Comparison of ENCODE assay signal across 27 mouse cellular contexts in the genomic region with DNA sequence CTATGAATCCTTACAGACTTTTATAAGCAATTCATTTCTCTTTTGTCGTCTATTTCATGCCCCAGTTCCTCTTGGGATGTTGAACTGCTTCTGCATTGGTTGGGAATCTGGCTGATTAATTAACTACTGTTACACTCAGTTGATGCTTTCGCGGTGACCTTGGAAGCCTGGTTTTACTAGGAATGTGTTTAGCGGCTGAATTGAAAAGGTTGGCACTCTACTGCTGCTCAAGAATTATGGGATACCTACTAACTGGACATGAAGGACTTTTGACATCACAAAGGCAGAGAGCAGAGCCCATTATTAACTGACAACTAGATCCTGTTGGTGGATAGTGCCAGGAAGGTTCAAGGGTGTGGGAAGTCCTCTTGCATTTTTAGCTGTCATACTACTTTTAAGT.
A peak's percentile ranks its signal among the peaks of the same experiment; 100 is the strongest.
DNase-seq lines count a peak whose midpoint lies in the region; ATAC-seq and TF ChIP-seq lines count a peak whose summit lies in the region.
"Had no signal": no experiment of that assay in that cellular context is flagged by ENCODE, and none has a peak within 500 bp of the region (broad histone marks: within the 10 kb centered on the region; RNA-seq: fewer than 3 reads in every experiment).

No protein-coding gene starts in this region.

- no peaks in the 10 kb centered on the region for H3K4me1 ChIP-seq in midbrain, postnatal 0 days (ENCODE audit: insufficient read depth, low read length)
- H3K4me1 ChIP-seq in midbrain, embryonic 10.5 days, result no peaks in the 10 kb centered on the region
- H3K4me1 ChIP-seq: embryonic facial prominence, embryonic 10.5 days; embryonic facial prominence, embryonic 12.5 days; forebrain, embryonic 10.5 days; forebrain, embryonic 12.5 days had no signal

- H3K9me3 ChIP-seq in midbrain, postnatal 0 days (ENCODE audit: low read length), result no peaks in the 10 kb centered on the region
- no peaks in the 10 kb centered on the region for H3K9me3 ChIP-seq in midbrain, embryonic 10.5 days (replicated peaks)
- H3K9me3 ChIP-seq: embryonic facial prominence, embryonic 10.5 days; embryonic facial prominence, embryonic 12.5 days; forebrain, embryonic 10.5 days; forebrain, embryonic 12.5 days; G1E had no signal

- H3K36me3 ChIP-seq in midbrain, postnatal 0 days (ENCODE audit: insufficient read depth, low read length), result no peaks in the 10 kb centered on the region
- H3K36me3 ChIP-seq in midbrain, embryonic 10.5 days, result no peaks in the 10 kb centered on the region
- H3K36me3 ChIP-seq: embryonic facial prominence, embryonic 10.5 days; embryonic facial prominence, embryonic 12.5 days; forebrain, embryonic 10.5 days; forebrain, embryonic 12.5 days; G1E had no signal

- no peak overlapping the region for H3K4me2 ChIP-seq in midbrain, postnatal 0 days (ENCODE audit: low read depth, low read length, poor library complexity, severe bottlenecking)
- H3K4me2 ChIP-seq: embryonic facial prominence, embryonic 12.5 days; forebrain, embryonic 12.5 days had no signal

- WGBS in midbrain, postnatal 0 days, result 87% methylated on average over 4 of the region's 4 CpGs
- 95% methylated on average over 4 of the region's 4 CpGs for WGBS in midbrain, embryonic 10.5 days

- TF ChIP-seq CTCF in midbrain, postnatal 0 days (IDR thresholded peaks at IDR 0.05), result no peak

- DNase-seq in kidney, adult 11 months, result peak; percentile 2
- no peak for DNase-seq in kidney, adult 9 months
- DNase-seq in midbrain, postnatal 0 days (ENCODE audit: low spot score), result peak; percentile 5
- DNase-seq in midbrain, embryonic 10.5 days (ENCODE audit: low spot score), result no peak
- DNase-seq in retina, embryonic 14.5 days (ENCODE audit: low spot score), result peak; percentile 22
- DNase-seq in urinary bladder, adult 18-20 months (ENCODE audit: low spot score in 2 of 2), result no peak
- no peak for DNase-seq in lung, adult 18-20 months
- DNase-seq: adrenal gland, adult 8-10 months; adrenal gland, postnatal 14 days; adrenal gland, postnatal 36 days; B cell, adult 2 months; cerebellum, adult 11-12 months; cerebellum, adult 2 months; cerebellum, adult 9-10 months; cerebellum, postnatal 10 days; cerebellum, postnatal 25 days had no signal

- no peaks in the 10 kb centered on the region for H3K27me3 ChIP-seq in midbrain, postnatal 0 days (ENCODE audit: insufficient read depth, low read length)
- no peaks in the 10 kb centered on the region for H3K27me3 ChIP-seq in midbrain, embryonic 10.5 days (ENCODE audit: low read depth, poor library complexity, severe bottlenecking)
- H3K27me3 ChIP-seq: CH12.LX; embryonic facial prominence, embryonic 12.5 days; forebrain, embryonic 12.5 days had no signal

- H3K27ac ChIP-seq in midbrain, postnatal 0 days (ENCODE audit: low read depth, low read length), result no peak overlapping the region
- H3K27ac ChIP-seq in midbrain, embryonic 10.5 days (replicated peaks), result no peak overlapping the region
- H3K27ac ChIP-seq: embryonic facial prominence, embryonic 10.5 days; embryonic facial prominence, embryonic 12.5 days; forebrain, embryonic 10.5 days; forebrain, embryonic 12.5 days had no signal

- ATAC-seq in midbrain, postnatal 0 days (ENCODE audit: low FRiP score), result no peak
- ATAC-seq: activated CD4-positive, CD25-positive, alpha-beta regulatory T cell, adult 4 months; CD4-positive, CD25-positive, alpha-beta regulatory T cell, adult 4 months; forebrain, embryonic 14.5 days; forebrain, embryonic 16.5 days had no signal

- H3K4me3 ChIP-seq in midbrain, postnatal 0 days (ENCODE audit: low read depth, low read length), result no peak overlapping the region
- H3K4me3 ChIP-seq in midbrain, embryonic 10.5 days, result no peak overlapping the region
- H3K4me3 ChIP-seq: embryonic facial prominence, embryonic 10.5 days; embryonic facial prominence, embryonic 12.5 days; erythroblast, embryonic 14.5 days; forebrain, embryonic 10.5 days; forebrain, embryonic 12.5 days had no signal

- no peak overlapping the region for H3K9ac ChIP-seq in midbrain, postnatal 0 days (replicated peaks; ENCODE audit: low read length, poor library complexity, severe bottlenecking)
- H3K9ac ChIP-seq: embryonic facial prominence, embryonic 12.5 days; forebrain, embryonic 12.5 days had no signal

Comparison
In these comparisons a context has a peak if more than half of its experiments do, and no peak if none do; other contexts are left out.
1. DNase-seq: peak in kidney, adult 11 months (single experiment), midbrain, postnatal 0 days (single experiment) and retina, embryonic 14.5 days (single experiment); none in kidney, adult 9 months (single experiment), midbrain, embryonic 10.5 days (single experiment), urinary bladder, adult 18-20 months (0 of 2) and lung, adult 18-20 months (0 of 2).